ENCODE assay signal across 21 mouse cellular contexts in the genomic region with DNA sequence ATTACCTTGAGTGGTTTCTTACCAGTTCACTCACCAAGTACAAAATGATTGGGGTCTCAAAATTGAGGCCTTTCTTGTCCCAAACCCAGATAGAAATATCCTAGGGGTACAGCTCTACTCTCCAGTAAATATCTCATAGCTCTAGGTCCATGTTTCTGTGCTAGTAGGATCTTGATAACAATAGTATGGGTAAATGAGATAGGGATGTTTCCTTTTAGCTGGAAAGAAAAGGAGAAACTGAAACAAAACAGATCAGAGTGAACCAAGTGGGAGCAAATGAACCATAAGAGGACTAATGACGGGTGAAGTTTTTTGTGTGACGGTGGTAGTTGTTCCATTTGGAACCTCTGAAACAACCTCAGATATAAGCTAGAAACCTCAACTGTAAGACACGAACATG. TPM values are rescaled to one million over a fixed set of nuclear protein-coding genes. Genes with fewer than 3 reads are reported as not detected.
"Had no signal": no experiment of that assay in that cellular context is flagged by ENCODE, and none has a peak within 500 bp of the region (broad histone marks: within the 10 kb centered on the region; RNA-seq: fewer than 3 reads in every experiment).

No protein-coding gene starts in this region.

- H3K9ac ChIP-seq: intestine, embryonic 15.5 days; kidney, embryonic 15.5 days; limb, embryonic 12.5 days; limb, embryonic 15.5 days; midbrain, embryonic 13.5 days had no signal

- ATAC-seq: intestine, embryonic 15.5 days; midbrain, embryonic 13.5 days; midbrain, embryonic 16.5 days had no signal

- H3K9me3 ChIP-seq: intestine, embryonic 15.5 days; kidney, embryonic 15.5 days; limb, embryonic 12.5 days; limb, embryonic 15.5 days; midbrain, embryonic 10.5 days; midbrain, embryonic 13.5 days had no signal

- H3K4me2 ChIP-seq: intestine, embryonic 15.5 days; kidney, embryonic 15.5 days; limb, embryonic 12.5 days; limb, embryonic 15.5 days; midbrain, embryonic 13.5 days had no signal

- H3K36me3 ChIP-seq: intestine, embryonic 15.5 days; kidney, embryonic 15.5 days; limb, embryonic 12.5 days; limb, embryonic 15.5 days; midbrain, embryonic 10.5 days; midbrain, embryonic 13.5 days had no signal

- H3K4me3 ChIP-seq: intestine, embryonic 15.5 days; kidney, embryonic 15.5 days; limb, embryonic 12.5 days; limb, embryonic 15.5 days; midbrain, embryonic 10.5 days; midbrain, embryonic 13.5 days had no signal

- H3K27ac ChIP-seq: intestine, embryonic 15.5 days; kidney, embryonic 15.5 days; limb, embryonic 12.5 days; midbrain, embryonic 13.5 days had no signal

- DNase-seq: kidney, adult 11 months; kidney, postnatal 10 days; kidney, postnatal 4 days; left cerebral cortex, postnatal 4 days; lung, adult 2 months; right cerebral cortex, adult 18-20 months; right cerebral cortex, postnatal 25 days; thymus, adult 18-20 months; thymus, postnatal 4 days had no signal

- H3K27me3 ChIP-seq: intestine, embryonic 15.5 days; kidney, embryonic 15.5 days; limb, embryonic 12.5 days; limb, embryonic 15.5 days had no signal

RNA-seq across cellular contexts. Expression of gene E030018B13Rik, which starts 24.4 kb away (rescaled TPM):
- polyA plus RNA-seq: intestine, embryonic 15.5 days; kidney, embryonic 15.5 days; limb, embryonic 12.5 days; limb, embryonic 15.5 days; lung, adult 2 months; lung, embryonic 16.5 days; midbrain, embryonic 10.5 days; midbrain, embryonic 16.5 days; neural tube, embryonic 11.5 days; spleen, adult 2 months; stomach, embryonic 16.5 days; testis, adult 2 months had no signal
